Comparison of ENCODE assay signal across 23 mouse cellular contexts in the genomic region with DNA sequence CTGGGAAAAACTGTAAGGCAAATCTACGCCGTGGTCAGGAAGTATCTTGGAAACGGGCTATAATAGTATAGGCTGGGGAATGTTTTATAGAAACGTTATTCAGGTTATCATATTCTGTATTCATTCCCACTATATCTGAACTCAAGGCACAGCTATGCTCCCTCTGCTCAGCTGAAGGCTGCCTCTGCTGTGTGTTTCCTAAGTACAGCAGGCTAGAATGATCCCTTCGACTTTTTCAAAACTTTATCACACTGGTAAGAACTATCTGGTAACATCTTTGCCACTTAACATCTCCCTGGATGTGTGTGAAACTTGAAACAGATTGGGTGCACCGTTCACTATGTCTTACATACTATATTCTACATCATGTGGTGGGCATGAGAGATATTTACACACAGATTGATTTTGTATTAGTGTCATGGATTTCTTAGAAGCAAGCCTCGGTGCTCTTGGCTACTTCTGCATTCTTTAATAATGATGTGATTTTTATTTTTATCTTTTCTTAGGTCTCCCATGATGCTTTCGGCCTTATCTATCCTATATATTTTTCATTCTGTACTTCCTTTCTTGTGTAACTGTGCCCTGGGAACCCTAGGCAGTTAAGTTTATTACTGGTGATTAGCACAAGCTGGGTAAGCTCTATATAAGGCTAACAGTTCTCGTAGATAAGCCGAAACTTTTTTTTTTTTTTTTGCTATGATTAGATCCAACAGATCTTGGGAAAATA. TPM values are rescaled to one million over a fixed set of nuclear protein-coding genes. Genes with fewer than 3 reads are reported as not detected.
"Had no signal": no experiment of that assay in that cellular context is flagged by ENCODE, and none has a peak within 500 bp of the region (broad histone marks: within the 10 kb centered on the region; RNA-seq: fewer than 3 reads in every experiment).

No protein-coding gene starts in this region.

- H3K9ac ChIP-seq: lung, embryonic 14.5 days; midbrain, embryonic 12.5 days; neural tube, embryonic 13.5 days; neural tube, embryonic 15.5 days; stomach, embryonic 15.5 days had no signal

- H3K4me2 ChIP-seq: lung, embryonic 14.5 days; midbrain, embryonic 12.5 days; neural tube, embryonic 13.5 days; neural tube, embryonic 15.5 days; stomach, embryonic 15.5 days had no signal

- H3K27ac ChIP-seq: midbrain, embryonic 10.5 days; midbrain, embryonic 12.5 days; neural tube, embryonic 13.5 days; neural tube, embryonic 15.5 days; stomach, embryonic 15.5 days; stomach, postnatal 0 days had no signal

- H3K27me3 ChIP-seq: midbrain, embryonic 12.5 days; neural tube, embryonic 13.5 days; neural tube, embryonic 15.5 days; stomach, embryonic 15.5 days had no signal

- H3K36me3 ChIP-seq: midbrain, embryonic 10.5 days; midbrain, embryonic 12.5 days; neural tube, embryonic 13.5 days; neural tube, embryonic 15.5 days; stomach, embryonic 15.5 days had no signal

- DNase-seq: lung, adult 18-20 months; lung, embryonic 14.5 days; lung, postnatal 10 days; lung, postnatal 4 days; midbrain, embryonic 14.5 days; retina, postnatal 1 day; right cerebral cortex, adult 18-20 months; right cerebral cortex, postnatal 25 days; right cerebral cortex, postnatal 4 days; thymus, adult 2 months; thymus, postnatal 25 days; thymus, postnatal 4 days had no signal

- H3K4me1 ChIP-seq: midbrain, embryonic 10.5 days; midbrain, embryonic 12.5 days; neural tube, embryonic 13.5 days; neural tube, embryonic 15.5 days; stomach, embryonic 15.5 days had no signal

- H3K4me3 ChIP-seq: midbrain, embryonic 10.5 days; midbrain, embryonic 12.5 days; myocyte; neural tube, embryonic 13.5 days; neural tube, embryonic 15.5 days; stomach, embryonic 15.5 days had no signal

- H3K9me3 ChIP-seq: midbrain, embryonic 10.5 days; midbrain, embryonic 12.5 days; neural tube, embryonic 13.5 days; neural tube, embryonic 15.5 days; stomach, embryonic 15.5 days had no signal

- ATAC-seq: midbrain, embryonic 16.5 days had no signal

RNA-seq across cellular contexts. Expression of gene Cxcl13, which starts 31.4 kb away (rescaled TPM):
- total RNA-seq: megakaryocyte, adult 5-6 weeks; megakaryocyte-erythroid progenitor cell, adult 5-6 weeks had no signal
- polyA plus RNA-seq: midbrain, embryonic 12.5 days; midbrain, embryonic 14.5 days; testis, adult 2 months had no signal
